Mouse (Mus musculus) G1E (cell line): ENCODE measurements at regions not wholly inside any gene's neighbourhood (a gene's known extent, or its start where the extent isn't known, plus 50 kb on each side); places are given as distances from the start of the nearest gene placed in this dataset.

ENCODE experiments used
- ATAC-seq: 2 replicates; pipeline ENCODE4 v1.8.0; 2016; ENCODE audit warnings: mild to moderate bottlenecking; ENCODE audit not compliant: insufficient number of reproducible peaks, poor library complexity, low FRiP score, severe bottlenecking; ENCODE audit errors: extremely low read depth
- DNase-seq: peaks from one replicate; pipeline ENCODE4 v3.0.0; 2012; ENCODE audit warnings: low spot score
- H3K27me3 ChIP-seq: 2 replicates; pipeline ENCODE4 v1.6.1; 2012; ENCODE audit warnings: mild to moderate bottlenecking, low read length, inconsistent platforms; ENCODE audit not compliant: insufficient read depth
- H3K36me3 ChIP-seq: replicated peaks from 2 replicates; pipeline ENCODE3; 2012; ENCODE audit warnings: mild to moderate bottlenecking, inconsistent platforms
- H3K4me1 ChIP-seq: 2 replicates; pipeline ENCODE4 v1.6.1; 2012; ENCODE audit warnings: low read depth, low read length, inconsistent platforms, mixed read lengths; ENCODE audit not compliant: insufficient read depth
- H3K4me3 ChIP-seq: 2 replicates; pipeline ENCODE4 v1.5.1; 2012; ENCODE audit warnings: low read depth, mild to moderate bottlenecking, inconsistent platforms, low read length, moderate library complexity, mixed read lengths
- H3K9me3 ChIP-seq: replicated peaks from 2 replicates; pipeline ENCODE4 v1.6.1; 2012; ENCODE audit warnings: inconsistent platforms
- CTCF ChIP-seq: IDR thresholded peaks from 2 replicates; pipeline ENCODE4 v1.5.1; 2012; ENCODE audit warnings: low read depth, low read length, inconsistent platforms, mixed read lengths
- GATA1 ChIP-seq: IDR thresholded peaks from 2 replicates; pipeline ENCODE4 v1.6.1; 2012; ENCODE audit warnings: borderline replicate concordance, low read length, inconsistent platforms, mixed read lengths
- GATA2 ChIP-seq: IDR thresholded peaks from 2 replicates; pipeline ENCODE4 v1.6.1; 2012; ENCODE audit warnings: low read depth, low read length, inconsistent platforms, borderline replicate concordance
- POLR2AphosphoS5 ChIP-seq: IDR thresholded peaks from 2 replicates; pipeline ENCODE4 v1.6.1; 2012; ENCODE audit warnings: low read depth, low read length, inconsistent platforms; ENCODE audit not compliant: insufficient replicate concordance
- TAL1 ChIP-seq: conservative IDR thresholded peaks from 2 replicates; pipeline ENCODE4 v1.6.1; 2012; ENCODE audit warnings: low read depth, low read length, inconsistent platforms, mixed read lengths

- Histone ChIP-seq H3K36me3 (no peaks in the 10 kb centered on the region), H3K4me1 (no peaks in the 10 kb centered on the region), H3K4me3 (no peak overlapping the region), H3K9me3 (peaks cover 56% of the 10 kb centered on the region), H3K27me3 (no peaks in the 10 kb centered on the region)
- no peak for DNase-seq
- TF ChIP-seq GATA2 (no peak), CTCF (0 out of 2 replicates have a peak, but pooled peaks have one; percentile 14)
- no peak for ATAC-seq
Measured at GRCm38 (mm10) chr1:75681913-75682312, 135.8 kb downstream of the Slc4a3 start.

- DNase-seq (no peak), ATAC-seq (no peak)
- no peaks in the 10 kb centered on the region for H3K36me3 ChIP-seq
- no peaks in the 10 kb centered on the region for H3K27me3 ChIP-seq
- no peaks in the 10 kb centered on the region for H3K4me1 ChIP-seq
- H3K4me3 ChIP-seq, result no peak overlapping the region
- TF ChIP-seq GATA2, result no peak
- no peak for TF ChIP-seq CTCF
- TF ChIP-seq GATA1, result no peak
- no peak for TF ChIP-seq TAL1
- TF ChIP-seq POLR2AphosphoS5, result no peak
- peaks cover 40% of the 10 kb centered on the region for H3K9me3 ChIP-seq
Measured at GRCm38 (mm10) chr1:75692781-75693180, 146.7 kb downstream of the Slc4a3 start.

- no peaks in the 10 kb centered on the region for H3K4me1 ChIP-seq
- H3K27me3 ChIP-seq, result no peaks in the 10 kb centered on the region
- DNase-seq (no peak), ATAC-seq (no peak)
- TF ChIP-seq CTCF, result no peak
- TF ChIP-seq TAL1, result no peak
- TF ChIP-seq GATA2, result no peak
- TF ChIP-seq GATA1, result no peak
- no peak for TF ChIP-seq POLR2AphosphoS5
- H3K4me3 ChIP-seq, result no peak overlapping the region
- H3K9me3 ChIP-seq, result peaks cover 44% of the 10 kb centered on the region
- no peaks in the 10 kb centered on the region for H3K36me3 ChIP-seq
Measured at GRCm38 (mm10) chr1:75693231-75693914, 147.3 kb downstream of the Slc4a3 start.

- DNase-seq, result no peak
- no peak for TF ChIP-seq GATA2
- no peak for TF ChIP-seq TAL1
- no peak for TF ChIP-seq CTCF
- no peak for TF ChIP-seq POLR2AphosphoS5
- TF ChIP-seq GATA1, result no peak
- H3K4me3 ChIP-seq, result no peak overlapping the region
- ATAC-seq, result no peak
- no peaks in the 10 kb centered on the region for H3K36me3 ChIP-seq
- no peaks in the 10 kb centered on the region for H3K27me3 ChIP-seq
- peaks cover 41% of the 10 kb centered on the region for H3K9me3 ChIP-seq
- no peaks in the 10 kb centered on the region for H3K4me1 ChIP-seq
Measured at GRCm38 (mm10) chr1:75704832-75705650, 159.0 kb downstream of the Slc4a3 start.

- ATAC-seq, result no peak
- TF ChIP-seq TAL1, result no peak
- TF ChIP-seq POLR2AphosphoS5, result no peak
- TF ChIP-seq GATA1, result no peak
- TF ChIP-seq CTCF, result no peak
- no peak for TF ChIP-seq GATA2
- H3K27me3 ChIP-seq, result no peaks in the 10 kb centered on the region
- no peak for DNase-seq
- no peaks in the 10 kb centered on the region for H3K36me3 ChIP-seq
- H3K4me1 ChIP-seq, result no peaks in the 10 kb centered on the region
- H3K4me3 ChIP-seq, result no peak overlapping the region
- H3K9me3 ChIP-seq, result peaks cover 35% of the 10 kb centered on the region
Measured at GRCm38 (mm10) chr1:75706126-75706525, 160.1 kb downstream of the Slc4a3 start.

GRCm38 (mm10) chr1:75723431-75723830 lies 177.4 kb downstream of the Slc4a3 start:
- no peaks in the 10 kb centered on the region for H3K27me3 ChIP-seq
- no peak for DNase-seq
- no peak overlapping the region for H3K4me3 ChIP-seq
- no peaks in the 10 kb centered on the region for H3K36me3 ChIP-seq
- TF ChIP-seq POLR2AphosphoS5 (no peak), GATA1 (no peak), CTCF (no peak), GATA2 (no peak), TAL1 (no peak)
- peaks cover 35% of the 10 kb centered on the region for H3K9me3 ChIP-seq
- no peaks in the 10 kb centered on the region for H3K4me1 ChIP-seq
- no peak for ATAC-seq
